Mouse (Mus musculus): ENCODE measurements around the gene Hist1h4c.
"Not testable (repeated sequence)": the region's sequence is repeated elsewhere in the genome, so short reads cannot be mapped to it uniquely, and the experiment has no call there.

Gene Hist1h4c

GRCm38 (mm10) chr13:23729192-23729525 is 30.9 kb upstream of the Hist1h4c start:
- no peak for DNase-seq (ENCODE audit: low spot score)

DNA sequence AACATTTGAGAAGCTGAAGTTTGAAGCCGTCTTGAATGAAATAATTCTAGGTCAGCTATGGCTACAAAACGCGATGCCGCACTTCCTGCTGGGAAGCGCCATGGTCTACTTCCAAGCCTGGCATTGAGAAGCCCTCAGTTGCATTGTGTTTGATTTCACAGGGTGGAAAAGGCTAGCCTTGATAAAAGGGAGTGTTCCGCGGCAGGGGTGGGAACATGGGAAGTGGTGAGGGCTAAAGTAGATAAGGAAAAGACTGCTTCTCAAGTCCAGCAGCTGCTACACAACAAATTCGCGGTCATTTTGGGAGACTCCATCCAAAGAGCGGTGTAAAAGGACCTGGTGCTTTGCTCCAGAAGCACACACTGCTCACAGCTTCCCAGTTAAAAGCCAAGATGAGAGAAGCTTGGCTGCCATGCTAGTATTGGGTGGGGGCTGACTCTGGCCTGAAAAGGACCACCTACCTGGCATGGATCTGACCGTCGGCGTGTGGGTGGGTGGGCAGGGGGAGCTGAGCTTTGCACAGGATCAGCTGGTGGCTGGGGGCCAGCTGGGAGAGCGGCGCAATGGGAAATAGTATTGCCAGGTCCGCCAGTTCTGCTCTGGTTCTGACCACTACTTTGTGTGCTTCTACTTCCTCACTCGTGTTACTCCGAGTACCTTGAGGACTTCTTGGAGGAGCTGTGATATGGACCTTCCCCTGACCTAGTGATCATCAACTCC is 30.4 kb upstream of the Hist1h4c start:
- no peak for DNase-seq (ENCODE audit: low spot score)

- DNase-seq (ENCODE audit: low spot score): no peak
Observed at GRCm38 (mm10) chr13:23725213-23725612, 27.0 kb upstream of the Hist1h4c start.

GRCm38 (mm10) chr13:23724239-23724638 is 26.0 kb upstream of the Hist1h4c start:
- no peak for DNase-seq (ENCODE audit: low spot score)

GRCm38 (mm10) chr13:23717593-23718245 is 19.5 kb upstream of the Hist1h4c start:
- not testable (repeated sequence) for DNase-seq (ENCODE audit: low spot score)

DNA sequence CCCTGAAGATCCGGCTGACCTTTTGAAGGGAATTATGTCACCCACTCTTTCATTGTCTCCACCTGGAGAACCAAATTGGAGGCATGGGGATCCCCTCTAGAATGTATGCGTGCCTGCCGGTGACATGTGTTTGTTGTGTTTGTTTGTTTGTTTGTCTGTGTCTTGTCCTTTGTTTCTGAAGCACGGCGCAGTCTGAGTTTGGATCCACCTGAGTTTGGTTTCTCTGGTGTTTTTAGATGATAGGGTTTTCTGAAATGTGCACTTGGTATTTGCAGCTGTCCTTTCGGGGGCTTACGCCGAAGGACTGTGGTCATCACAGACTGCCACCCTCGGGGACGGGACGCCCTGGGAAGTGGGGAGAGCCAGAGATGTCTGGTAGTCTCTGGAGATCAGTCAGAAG is 18.9 kb upstream of the Hist1h4c start:
- no peak for DNase-seq (ENCODE audit: low spot score)

GRCm38 (mm10) chr13:23716261-23717042 is 18.2 kb upstream of the Hist1h4c start:
- DNase-seq (ENCODE audit: low spot score): no peak

DNA sequence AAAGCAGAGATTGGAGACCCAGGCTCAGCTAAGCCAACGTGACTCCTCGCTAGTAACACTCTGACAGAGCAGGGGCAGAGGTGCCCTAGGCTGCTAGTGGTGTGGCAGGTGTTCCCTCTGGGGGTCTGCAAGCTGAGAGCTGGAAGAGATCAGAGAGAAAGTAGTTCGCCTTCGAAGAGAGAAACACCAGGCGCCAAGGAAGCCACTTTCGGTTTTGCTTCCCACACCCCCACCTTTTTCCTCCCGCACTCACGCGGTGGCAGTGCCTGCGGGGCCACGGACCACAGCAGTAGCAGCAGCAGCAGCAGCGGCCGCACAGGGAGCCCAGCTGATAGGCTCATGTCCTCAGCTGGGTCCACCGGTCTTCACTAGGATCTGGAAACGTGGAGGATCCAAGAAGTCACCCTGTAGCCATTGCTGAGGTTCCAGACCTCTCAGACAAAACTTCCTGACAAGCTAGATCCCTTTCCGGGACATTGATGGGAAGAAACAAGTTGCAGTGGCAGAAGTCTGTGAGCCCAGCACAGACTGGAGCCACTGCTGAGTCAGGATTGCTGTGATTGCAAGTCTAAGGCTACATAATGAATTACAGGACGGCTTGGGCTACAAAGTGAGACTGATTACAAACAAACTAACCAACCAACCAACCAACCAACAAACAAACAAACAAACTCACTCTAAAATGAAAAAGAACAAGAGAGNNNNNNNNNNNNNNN is 12.3 kb upstream of the Hist1h4c start, which contains the start of gene Hfe:
Gene Hfe (minus strand): TSS at position 481 of the 716 bp plus-strand sequence.
- peak; percentile 35 for DNase-seq (ENCODE audit: low spot score)

DNA sequence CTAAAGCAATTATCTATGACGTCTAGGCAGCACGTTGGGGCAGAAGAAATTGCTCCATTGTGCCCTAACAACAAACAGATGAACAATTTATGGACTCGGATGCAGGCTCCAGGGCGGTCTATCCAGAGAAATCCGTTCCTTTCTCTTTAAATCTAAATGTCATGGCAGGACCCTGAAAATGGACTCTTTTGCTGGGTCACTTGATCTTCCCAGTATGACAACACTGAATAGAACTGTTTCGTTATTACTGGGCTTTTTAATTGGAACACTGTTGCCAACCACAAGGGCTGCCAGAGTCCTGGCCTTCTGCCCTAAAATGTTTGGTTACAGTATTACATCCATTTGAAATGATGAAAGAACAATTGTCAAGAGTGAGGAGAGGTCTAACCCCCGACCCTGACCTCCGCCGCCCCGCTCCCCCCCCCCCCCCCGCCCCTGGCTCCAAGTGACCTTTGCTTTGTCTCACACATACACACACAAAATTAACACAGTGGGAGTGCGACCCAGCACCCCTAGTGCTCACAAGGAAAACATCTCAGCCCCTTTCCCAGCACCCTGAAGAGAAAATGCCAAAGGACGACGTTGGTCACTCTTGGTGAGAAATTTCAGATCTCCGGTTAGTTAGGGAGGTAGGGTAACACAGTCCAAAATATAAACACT is 11.6 kb upstream of the Hist1h4c start:
- no peak for DNase-seq (ENCODE audit: low spot score)

DNA sequence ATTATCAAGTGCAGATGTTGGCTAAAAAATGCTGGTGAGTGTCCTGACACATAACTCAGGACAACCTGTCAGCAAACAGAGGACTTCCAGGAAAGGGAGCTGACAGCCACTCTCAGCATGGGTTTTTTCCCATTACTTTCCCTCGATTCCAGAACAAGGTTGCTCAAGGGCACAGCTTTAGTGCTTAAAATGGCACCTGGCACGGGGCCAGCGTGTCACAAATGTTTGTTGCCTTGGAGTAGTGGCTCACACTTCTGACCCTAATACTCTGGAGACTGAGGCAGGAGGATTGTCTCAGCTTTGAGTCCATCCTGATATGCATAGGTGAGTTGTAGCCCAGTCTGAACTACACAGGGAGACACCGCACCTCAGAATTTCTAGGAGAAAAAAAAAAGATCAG is 10.4 kb upstream of the Hist1h4c start:
- DNase-seq (ENCODE audit: low spot score): no peak

DNA sequence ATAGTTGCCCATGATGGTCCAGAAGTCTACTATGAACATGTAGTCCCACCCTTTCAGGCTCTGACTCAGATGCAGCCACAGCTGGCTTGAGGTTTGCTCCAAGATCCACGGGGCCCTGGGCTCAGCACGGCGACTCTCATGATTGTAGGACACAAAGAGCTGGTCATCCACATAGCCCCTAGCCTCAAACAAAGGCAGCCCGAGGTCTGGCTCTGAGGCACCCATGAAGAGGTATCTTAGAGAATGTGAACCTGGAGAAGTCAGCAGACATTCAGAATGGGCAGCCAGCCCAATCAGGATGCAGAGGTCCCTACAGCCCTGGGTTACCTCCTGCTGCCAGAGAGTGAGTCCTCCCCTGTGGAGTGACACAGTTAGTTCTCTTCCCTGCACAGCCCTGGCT is 9.8 kb upstream of the Hist1h4c start:
- DNase-seq (ENCODE audit: low spot score): no peak

GRCm38 (mm10) chr13:23706771-23707170 is 8.5 kb upstream of the Hist1h4c start:
- DNase-seq (ENCODE audit: low spot score): no peak

DNA sequence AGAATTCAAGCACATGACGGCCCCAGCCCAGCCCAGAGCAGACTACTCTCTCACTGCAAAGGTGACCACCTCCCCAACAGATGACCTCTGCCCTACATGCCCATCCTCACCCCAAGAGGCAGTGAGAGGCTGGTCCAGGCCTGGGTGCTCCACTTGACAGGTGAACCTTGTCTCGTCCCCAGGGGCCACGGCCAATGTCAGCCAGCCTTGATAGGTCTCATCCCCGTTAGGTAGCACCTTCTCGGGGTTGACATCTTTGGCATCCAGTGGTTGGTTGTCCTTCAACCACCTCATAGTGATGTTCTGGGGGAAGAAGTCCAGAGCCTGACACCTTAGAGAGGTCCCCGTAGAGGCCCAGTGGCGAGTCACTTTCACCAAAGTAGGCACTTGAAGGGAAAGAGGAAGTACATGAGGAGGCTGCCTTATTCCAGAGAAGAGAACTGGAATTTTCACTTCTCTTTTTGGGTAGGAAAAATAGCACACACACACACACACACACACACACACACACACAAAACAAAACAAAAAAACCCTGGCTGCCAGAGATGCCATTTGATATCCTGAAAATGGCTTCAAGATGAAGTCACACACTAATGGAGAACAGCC is 7.6 kb upstream of the Hist1h4c start:
- no peak for DNase-seq (ENCODE audit: low spot score)

DNA sequence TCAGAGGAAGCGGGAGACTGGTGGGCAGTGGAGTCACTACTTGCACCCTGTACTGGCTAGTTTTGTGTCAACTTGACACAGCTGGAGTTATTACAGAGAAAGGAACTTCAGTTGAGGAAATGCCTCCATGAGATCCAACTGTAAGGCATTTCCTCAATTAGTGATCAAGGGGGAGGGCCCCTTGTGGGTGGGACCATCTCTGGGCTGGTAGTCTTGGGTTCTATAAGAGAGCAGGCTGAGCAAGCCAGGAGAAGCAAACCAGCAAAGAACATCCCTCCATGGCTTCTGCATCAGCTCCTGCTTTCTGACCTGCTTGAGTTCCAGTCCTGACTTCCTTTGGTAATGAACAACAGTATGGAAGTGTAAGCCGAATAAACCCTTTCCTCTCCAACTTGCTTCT is 4.5 kb upstream of the Hist1h4c start:
- DNase-seq (ENCODE audit: low spot score): not testable (repeated sequence)

DNA sequence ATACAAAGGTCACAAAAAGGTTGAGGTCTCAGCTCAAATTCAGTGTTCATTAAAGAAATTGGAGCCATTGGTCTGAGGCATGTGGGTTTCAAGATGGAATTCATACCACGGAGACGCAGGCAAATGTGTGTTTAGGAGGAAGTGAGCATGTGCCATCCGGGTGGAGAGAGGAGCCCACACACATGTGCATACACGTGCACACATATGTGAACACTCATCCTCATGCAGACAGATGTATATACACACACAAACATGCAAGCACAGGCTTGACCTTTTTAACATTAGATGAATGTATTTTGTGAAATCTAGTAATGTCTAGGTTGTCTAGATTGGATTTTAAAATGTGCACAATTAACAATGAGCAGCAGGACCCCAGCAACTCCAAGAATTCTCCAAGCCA is 4.0 kb upstream of the Hist1h4c start:
- no peak for DNase-seq (ENCODE audit: low spot score)

DNA sequence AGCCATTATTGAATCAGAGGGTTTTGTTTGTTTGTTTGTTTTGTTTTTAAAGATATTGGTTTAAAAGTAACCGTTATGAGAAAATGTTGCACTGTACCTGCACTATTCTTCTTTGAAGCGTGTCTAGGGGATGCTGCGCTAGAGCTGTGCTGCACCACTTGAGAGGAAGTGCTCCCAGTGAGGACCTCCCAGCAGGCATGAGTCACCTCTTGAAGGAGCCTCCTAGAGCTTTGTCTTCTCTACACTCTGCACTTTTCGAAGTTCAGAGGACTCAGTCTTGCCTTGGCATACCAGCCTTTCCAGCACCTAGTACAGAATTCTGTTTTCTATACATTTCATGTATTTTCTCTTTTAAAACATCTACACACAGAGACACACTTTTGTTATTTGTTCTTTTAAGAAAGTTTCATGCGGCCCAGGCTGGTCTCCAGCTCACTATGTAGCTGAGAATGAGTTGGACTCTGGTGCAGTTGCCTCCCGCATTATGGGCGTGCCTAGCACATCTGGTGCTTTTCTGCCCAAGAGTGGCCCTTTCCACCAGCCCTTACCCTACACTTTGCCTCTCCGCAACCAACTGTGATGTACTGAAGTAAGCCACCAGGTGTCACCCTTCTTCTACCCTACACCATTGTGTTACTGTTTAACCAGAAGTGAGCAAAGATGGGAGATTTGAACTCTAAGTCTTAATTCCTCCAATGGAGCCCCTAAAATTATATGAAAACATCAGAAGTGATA is 2.7 kb upstream of the Hist1h4c start:
- DNase-seq (ENCODE audit: low spot score): peak; percentile 50

DNA sequence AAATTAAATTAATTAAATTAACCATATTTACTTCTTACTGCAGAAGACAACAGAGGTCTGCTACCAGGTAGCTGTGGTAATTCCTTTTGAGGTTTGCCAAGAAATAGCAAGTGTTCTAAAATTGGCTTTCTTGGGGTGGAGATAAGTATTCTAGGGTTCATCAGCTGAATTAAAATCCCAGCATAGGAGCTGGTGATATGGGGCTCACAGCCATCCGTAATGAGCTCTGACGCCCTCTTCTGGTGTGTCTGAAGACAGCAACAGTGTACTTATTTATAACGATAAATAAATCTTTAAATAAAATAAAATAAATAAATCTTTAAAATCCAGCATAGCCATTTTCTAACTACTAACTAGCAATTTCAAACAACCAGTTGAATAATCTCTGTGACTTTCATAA is 1.5 kb upstream of the Hist1h4c start:
- DNase-seq (ENCODE audit: low spot score): no peak

GRCm38 (mm10) chr13:23698996-23699395 is 742 bp upstream of the Hist1h4c start:
- no peak for DNase-seq (ENCODE audit: low spot score)

- DNase-seq (ENCODE audit: low spot score): peak; percentile 65
Observed at GRCm38 (mm10) chr13:23697491-23698299, 559 bp downstream of the Hist1h4c start.

DNA sequence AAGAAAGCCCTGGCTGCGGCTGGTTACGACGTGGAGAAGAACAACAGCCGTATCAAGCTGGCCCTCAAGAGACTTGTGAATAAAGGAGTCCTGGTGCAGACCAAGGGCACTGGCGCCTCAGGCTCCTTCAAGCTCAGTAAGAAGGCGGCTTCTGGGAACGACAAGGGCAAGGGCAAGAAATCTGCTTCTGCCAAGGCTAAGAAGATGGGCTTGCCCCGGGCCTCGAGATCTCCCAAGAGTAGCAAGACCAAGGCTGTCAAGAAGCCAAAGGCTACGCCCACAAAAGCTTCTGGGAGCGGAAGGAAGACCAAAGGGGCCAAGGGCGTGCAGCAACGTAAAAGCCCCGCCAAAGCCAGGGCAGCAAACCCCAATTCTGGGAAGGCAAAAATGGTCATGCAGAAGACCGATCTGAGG is 2.2 kb downstream of the Hist1h4c start:
- DNase-seq (ENCODE audit: low spot score): peak; percentile 36
